Mouse (Mus musculus): Measurements from ENCODE around the gene Usp39.

Usp39 gene

DNA sequence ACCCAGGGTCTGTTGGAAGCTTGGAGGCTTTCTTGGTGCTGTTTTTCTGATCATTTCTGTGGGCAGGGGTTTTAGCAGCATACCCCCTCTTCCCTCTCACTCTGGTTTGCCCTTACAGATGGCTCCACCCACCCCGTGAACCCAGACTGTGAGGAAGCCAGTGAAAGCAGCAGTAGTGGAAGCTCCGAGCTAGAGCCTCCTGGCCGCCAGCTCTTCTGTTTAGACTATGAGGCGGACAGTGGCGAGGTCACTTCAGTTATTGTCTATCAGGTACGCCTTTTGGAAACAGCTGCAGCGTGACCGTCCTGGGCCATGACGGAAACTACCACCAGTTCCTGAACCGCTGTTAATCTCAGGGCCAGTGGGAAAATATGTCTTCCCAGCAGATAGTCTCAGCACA is 3.4 kb upstream of the Usp39 start:
- peak; percentile 27 for DNase-seq

DNA sequence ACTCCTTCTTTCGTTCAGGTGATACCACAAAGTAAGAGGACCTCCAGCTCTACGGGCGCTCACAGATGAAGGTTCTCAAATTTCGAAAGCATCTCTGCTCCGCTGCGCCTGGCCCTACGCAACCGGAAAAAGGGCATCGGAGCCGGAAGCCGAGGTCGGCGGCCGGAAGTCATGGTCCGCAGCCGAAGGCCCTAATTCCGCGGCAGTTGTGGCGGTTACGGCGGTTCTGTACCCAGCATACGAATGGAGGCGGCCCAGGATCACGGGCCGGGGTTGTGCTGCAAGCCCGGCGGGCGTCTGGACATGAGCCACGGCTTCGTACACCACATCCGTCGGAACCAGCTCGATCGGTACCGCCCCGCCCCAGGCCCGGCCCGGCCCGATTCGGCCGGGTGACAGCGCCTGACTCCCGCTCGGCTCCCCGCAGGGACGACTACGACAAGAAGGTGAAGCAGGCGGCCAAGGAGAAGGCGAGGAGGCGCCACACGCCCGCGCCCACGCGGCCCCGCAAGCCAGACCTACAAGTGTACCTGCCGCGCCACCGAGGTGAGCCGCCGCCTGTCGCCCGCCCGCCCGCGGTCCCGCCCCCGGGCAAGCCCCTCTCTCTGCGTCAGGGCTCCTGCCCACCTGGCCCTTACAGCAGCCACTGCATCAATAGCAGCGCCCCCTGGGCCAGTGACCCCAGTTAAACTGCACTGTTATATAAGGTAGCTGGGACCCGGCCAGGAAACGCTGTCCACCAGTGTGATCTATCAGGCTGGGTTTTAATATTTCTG is 2.4 kb upstream of the Usp39 start, which contains the start of gene 0610030E20Rik:
Gene 0610030E20Rik, plus strand, starts transcription at position 152 of the 776 bp plus-strand sequence.
- peak; percentile 85 for DNase-seq

DNA sequence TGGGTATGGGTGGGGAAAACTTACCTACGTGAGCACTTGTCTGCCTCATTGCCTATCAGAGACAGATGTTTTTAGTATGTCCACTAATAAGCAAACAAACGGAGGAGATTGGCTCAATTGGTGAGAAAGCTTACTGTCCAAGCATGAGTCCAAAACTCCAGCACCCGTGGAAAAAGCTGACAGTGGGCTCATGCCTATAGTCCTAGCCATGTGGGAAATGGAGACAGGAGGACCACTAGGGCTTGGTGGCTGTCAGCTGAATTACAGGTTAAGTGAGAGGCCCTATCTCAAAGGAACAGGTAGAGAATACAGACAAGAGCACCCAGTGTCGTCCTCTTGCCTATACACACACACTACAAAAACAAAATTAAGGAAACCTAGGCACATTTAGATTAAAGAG is 1.3 kb upstream of the Usp39 start:
- peak; percentile 54 for DNase-seq

DNA sequence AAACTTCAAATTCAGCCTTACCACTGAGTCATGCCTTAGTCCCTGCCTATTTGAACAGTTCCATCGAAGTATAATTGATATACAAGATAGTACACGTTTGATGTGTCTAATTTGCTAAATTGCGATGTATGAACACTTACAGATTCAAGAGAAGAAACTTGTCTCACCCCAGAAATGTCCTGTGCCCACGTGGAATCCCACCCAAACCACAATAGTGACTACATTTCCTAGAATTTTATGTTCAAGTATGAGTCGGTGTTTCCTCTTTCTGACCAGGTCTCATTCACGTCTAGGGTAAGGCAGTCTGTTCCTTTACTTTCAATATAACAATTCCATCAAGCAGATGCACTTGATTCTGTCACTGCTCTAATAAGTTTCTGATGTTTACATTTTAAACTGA is 649 bp upstream of the Usp39 start:
- no peak for DNase-seq

DNA sequence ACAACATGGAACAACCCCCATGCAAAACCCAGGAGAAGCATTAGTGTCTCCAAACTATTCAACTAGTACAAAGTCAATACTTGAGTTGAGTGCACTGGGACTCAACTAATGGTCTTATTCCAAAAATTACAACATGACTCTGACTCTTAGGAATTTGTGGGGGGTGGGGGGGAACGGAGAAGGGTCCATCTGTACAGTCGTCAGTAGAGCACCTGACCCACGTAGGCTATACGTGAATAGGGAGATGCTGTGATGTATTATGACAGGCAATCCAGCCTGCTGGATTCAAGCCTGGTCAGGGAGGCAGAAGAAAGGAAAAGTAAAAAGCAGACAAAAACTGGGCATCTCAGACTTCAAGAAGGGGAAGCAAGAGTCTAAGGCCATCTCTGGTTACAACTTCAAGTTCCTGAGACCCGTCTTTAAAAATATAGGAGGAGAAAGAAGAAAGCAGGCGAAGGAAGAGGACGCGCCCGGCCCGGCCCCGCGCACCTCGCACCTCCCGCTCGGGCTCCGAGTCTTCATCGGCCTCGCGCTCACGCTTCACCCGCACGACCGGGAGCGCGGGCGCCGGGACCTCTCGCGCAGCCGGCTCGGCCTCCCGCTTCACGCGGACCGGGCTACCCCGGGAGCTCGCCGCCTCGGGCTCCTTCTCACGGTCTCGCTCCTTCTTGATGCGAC is 449 bp downstream of the Usp39 start:
- no peak for DNase-seq

DNA sequence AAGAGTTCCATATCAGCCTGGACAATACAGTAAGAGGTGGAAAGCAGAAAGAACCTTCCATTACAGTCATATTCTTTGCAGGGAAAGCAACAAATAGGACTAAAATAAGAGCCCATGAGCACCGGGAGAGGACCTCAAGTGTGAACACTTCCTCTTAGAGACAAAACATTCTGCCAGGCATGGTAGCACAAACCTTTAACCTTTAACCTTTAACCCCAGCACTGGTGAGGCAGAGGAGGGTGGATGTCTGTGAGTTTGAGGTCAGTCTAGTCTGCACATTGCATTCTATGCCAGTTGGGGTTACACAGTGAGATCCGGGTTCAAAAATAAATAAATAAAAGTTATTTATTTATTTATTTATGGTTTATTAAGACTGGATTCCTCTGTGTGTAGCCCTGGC is 4.5 kb downstream of the Usp39 start:
- no peak for DNase-seq

DNA sequence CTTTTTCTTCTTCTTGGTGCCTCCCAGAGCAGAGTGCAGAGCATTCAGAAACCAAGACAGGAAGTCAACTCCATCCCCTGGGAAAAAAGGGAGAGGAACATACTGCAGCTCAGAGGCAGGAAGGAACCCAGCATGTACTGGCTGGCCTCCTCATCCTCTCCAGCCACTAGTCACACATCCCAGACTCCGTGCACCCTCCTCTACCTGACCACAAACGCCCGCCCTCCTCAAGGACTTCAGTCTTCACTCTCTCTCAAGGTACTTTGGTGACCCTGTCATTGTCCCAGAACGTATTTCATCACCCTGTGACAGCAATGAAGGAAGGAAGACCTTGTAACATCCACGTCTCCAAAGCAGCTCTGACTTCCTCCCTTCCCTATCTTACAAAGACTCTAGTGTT is 11.9 kb downstream of the Usp39 start:
- DNase-seq: no peak

DNA sequence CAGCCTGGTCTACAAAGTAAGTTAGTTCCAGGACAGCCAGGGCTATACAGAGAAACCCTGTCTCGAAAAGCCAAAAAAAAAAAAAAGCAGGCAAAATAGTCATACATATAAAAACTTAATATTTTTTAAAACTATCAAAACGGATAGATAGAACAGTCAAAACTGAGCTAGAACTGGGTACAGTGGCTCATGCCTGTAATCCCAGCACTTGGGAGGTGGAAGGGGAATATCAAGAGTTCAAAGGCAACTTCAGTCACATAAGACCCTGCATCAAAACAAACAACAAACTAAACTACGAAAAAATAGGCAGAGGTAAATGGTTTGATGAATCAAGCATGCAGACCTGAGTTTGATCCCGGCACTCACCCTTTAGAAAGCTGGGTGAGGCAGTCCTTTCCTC is 14.9 kb downstream of the Usp39 start:
- DNase-seq: no peak

DNA sequence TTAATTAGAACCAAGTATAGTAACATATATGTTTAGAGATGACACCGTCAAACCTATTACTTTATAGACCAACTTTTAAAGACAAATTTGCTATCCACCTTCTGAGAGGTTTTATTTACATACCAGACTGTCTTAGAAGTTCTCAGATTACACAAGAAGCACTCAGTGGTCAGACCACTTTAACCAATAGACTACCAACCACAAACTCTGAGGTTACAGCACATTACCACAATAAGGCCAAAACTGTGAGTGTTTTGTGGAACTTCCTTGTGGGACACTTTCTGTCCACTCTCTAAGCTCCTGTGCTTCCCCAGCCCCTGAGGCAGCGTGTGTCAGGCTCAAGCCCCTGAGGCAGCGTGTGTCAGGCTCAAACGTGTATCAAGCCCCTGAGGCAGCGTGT is 16.0 kb downstream of the Usp39 start:
- no peak for DNase-seq

DNA sequence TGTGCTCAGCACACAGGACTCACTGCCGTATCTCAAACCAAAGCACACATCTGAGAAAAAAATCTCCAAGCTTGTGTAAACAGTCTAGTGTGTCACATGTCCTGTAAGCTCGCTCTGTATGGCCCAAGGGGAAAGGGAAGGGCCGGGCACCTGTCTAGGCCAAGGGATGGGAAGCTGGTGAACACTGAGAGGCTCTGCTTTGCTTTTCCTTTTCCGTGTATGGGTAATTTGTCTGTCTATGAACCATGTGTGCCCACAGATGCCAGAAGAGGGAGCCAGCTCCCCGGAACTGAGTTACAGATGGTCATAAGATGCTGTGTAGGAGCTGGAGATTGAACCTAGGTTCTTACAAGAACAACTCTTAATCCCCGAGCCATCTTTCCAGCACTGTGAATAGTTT is 18.7 kb downstream of the Usp39 start:
- DNase-seq: no peak

DNA sequence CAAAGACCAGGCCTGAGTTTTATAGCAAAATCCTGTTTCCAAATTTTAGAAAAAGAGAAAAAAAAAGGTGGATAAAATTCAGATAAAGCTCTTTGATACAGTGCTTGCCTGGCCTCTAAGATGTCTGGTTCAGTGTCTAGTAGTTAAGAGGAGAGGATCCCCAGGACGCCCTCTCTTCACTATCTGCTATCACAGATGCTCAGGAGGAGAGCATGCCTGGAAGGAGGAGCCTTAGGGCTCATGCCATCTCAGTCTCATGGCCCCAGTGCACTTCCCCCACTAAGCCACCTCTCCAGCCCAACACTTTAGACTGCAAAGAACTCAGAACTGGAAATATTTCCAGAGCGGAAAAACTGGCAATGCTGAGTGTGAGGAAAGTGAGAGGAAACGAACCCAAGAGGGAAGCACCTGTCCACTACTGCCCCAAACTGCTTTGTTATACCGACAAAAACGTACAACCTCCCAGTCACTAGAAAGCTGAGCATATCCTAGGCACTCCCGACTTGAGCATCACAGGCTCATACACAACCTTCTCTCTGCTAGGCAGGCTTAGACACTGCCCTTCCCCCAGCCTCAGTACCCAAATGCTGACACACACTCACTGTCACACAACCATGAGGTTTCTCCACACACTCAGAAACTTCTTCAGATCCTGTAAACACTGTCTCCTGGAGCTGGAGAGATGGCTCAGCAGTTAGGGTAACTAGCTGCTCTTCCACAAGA is 21.0 kb downstream of the Usp39 start:
- DNase-seq: no peak

DNA sequence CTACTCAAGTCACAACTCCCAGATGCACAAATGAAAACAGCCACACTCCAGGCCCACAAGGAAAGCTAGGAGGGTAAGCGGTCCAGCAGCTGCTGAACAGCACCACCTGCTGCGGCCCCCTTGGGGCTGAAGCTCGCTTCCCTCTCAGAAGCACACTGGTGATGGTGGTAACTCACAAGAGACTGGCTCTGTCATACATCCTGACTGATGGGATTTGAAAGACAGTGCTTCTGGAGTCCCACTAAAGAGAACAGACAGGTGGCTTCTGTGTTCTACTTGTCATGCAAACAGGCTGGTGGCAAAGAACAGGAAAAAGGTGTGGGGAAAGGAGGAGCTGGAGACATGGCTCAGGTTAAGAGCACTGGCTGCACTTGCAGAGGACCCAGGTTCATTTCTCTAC is 22.0 kb downstream of the Usp39 start:
- no peak for DNase-seq

DNA sequence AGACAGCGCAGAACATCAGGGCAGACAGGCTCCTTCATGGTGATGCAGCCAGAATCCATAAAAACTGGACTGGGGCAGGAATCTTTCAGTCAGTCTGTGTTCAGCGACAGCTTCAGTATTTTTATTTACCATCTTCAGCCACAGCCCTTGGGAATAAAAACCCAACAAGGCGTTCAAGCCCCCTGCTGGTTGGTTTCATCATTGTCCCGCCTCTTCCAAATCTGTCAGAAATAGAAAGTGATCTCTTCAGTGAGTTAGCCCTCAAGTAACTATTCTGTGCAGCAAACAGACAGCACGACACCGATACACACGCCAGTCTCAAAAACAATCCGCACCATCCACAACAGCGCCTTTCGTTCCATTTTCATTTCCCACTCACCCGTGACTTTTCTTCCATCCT is 26.0 kb downstream of the Usp39 start:
- no peak for DNase-seq

DNA sequence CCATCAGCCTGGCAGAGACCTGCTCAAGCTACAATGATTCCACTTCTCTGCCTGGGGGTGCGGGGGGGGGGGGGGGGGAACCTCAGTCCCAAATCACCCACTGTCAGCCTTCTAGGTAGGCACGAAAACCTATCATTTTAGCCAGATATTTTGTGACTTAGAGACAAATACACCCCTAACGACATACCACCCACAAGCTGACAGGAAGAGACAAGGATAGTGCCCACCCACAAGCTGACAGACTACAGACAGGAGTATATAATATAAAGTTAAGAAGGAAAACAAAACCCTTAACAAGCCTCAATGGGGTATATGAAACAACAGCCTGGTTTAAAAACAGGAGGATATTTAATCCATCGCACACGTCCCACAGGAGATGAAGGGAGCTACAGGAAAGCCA is 26.5 kb downstream of the Usp39 start:
- DNase-seq: no peak

DNA sequence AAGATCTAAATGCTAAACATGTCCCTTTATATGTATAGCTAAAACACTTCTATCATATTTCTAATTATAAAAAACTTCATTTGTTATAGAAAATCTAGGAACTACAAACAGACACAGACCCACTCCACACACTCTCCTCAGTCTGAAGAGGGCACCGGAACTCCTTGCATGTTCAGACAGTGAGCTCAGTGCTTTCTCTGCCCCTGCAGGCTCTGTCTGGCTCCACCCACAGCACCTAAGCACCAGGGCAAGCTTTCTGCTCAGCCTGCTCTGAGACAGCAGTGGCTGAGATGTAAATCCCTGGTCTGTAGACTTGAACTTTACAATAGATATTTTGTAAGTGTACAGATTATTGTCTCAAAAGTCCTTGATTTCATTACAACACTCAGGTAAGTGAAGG is 28.9 kb downstream of the Usp39 start:
- DNase-seq: no peak

DNA sequence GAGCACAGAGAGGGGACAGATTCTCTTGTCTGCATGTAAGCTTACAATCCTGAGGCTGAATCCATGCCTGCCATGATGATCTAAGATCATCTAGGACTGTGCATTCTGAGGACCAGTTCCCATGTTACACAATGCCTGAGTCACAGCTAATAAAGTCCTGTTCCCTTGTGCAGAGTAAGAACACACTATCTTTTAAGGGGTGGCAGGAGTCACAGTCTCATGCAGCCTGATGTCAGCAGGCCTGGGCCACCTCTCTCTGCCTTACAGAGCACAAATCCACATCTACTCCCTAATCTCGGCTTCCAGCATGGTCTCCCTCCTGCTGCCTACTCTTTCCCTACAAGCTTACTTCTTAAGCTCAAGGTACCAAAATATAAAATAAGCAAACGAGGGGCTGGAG is 29.6 kb downstream of the Usp39 start:
- DNase-seq: no peak

DNA sequence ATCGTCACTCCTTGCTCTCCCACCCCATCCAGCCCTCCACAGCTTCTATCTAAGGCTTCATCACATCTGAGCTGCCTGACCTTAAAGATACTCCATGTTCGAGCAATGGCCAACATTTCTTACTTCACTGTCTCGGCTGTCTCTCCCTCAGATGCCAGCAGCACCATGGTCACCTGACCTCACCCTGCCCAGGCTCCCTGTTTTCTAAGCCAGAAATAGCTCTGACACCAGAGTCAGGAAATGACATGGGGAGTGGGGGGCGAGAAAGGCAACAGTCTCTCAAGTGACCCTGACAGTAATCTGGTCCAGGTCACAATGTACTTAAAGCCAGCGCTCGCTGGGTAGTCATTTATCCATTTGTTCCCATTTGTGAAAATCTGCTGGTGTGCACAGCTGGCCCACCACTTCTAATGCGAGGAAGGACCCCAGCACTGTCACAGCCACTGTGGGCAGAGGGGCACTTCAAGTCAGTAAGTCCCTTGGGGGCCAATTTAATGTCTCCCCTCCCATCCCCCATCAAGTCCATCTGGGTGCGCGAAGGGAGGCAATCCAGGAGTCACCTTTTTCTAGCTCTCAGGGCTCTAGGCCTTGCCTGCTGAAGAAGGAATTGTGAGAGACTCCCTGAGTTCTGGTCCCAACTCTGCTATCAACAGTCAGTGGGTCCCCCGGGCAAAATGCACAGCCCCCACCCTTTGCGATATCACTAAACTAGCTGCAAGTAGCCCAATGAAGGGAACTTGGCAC is 31.7 kb downstream of the Usp39 start:
- no peak for DNase-seq

DNA sequence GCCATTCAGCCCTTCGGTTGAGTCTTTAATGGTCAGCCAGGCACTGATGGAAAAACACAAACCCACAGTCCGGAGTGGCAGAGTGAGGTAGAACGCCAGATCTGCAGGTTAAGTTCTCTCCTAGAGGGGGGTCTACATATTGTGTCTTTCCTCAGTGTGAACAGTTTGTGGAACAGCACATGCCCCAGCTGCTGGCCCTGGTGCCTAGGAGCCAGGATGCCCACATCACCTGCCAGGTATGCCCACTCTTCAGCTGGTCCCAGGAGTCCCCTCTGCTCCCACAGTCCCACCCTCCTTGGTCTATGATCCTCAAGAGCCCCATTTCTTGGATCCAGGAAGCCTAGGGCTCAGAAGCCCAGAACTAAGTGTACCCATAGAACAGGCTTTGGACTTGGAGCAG is 32.8 kb downstream of the Usp39 start:
- DNase-seq: no peak

DNA sequence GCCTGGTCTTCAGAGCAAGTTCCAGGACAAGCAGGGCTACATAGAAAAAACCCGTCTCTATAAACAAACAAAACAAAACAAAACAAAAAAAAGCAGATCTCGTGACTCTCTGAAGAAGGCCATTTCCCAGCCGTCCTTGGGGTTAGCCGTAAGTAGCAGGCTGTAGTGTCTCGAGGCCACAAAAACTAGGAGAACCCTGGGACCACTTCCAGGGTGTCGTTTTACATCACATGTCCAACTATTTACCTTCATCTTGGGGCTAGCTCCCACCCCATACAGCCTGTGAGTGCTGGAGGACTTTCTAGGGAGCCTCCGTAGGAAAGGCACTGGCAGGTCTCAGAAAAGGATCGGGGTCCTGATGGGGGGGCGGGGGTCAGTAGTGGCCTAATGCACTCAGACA is 41.5 kb downstream of the Usp39 start:
- no peak for DNase-seq

DNA sequence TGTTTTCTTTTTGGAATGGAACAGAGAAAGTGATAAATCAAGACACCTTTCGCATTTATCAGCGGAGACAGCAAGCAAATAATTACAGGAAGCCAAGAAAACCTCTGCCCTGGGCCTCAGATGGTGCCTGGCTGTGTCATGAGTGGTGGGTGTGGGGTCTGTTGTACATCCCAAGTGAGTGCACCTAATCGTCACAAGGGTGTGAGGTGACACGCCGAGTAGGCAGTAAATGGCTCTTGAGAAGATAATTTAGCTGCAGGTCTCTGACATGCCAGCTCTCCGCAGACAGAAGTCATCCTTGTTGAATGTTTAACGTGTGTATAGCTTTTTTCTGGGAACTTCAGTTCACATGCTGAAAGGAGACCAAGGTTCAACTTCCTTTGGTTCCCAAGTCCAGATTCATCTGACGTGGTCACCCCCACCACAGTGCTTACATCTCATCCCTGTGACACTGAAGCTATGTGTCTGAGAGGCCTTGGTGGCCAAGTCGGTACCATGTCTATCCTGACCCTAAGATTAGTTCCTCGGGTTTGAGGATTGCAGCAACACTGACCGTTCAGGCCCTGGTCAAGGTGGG is 42.5 kb downstream of the Usp39 start:
- no peak for DNase-seq

DNA sequence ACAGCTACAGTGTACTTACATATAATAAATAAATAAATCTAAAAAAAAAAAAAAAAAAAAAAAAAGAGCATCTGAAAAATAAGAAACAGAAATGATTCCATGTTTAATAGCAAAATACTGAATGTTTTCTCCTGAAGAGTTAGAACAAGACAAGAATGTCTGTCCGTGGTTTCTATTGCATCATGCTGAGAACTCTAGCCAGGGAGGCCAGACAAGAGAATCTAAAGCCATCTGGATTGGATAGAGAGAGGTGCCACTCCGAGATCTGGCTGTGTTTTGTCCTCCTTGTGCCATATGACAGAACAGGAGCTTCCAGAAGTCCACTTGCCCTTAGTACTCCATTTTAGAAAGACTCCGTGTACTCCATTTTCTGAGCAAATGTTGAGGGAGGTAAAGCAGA is 47.2 kb downstream of the Usp39 start:
- DNase-seq: peak; percentile 35

DNA sequence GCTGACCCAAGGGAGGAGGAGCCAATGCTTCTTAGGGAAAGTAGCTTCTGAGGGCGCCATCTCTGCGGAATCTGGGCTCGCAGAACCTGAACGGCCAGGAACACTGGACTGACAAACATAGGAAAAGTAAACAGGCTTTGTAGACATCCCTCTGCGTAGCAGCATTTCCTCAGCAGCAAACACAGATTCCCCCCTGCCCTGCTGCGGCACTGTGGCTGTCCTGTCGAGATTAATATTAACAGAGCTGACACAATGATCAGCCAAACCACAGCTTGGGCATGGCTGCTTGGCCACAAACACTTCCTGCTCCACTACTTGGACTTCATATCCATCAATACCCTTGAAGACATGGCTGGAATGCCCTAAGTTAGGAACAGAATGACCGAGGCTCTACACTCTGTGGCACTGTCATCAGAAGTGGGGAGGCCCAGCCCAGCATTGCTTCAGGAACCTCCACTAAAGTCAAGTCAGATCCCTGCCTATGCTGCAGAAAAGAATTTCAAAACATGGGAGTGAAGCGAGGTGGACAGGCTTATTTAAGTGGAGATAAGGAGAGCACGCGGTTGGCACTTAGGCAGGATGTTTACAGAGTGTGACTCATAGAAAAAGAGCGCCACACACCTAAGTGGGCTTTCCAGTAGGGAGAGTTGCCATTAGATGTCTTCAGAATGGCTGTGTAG is 51.9 kb downstream of the Usp39 start:
- no peak for DNase-seq
